Comparison of ENCODE assay signal across 18 mouse cellular contexts in the genomic region with DNA sequence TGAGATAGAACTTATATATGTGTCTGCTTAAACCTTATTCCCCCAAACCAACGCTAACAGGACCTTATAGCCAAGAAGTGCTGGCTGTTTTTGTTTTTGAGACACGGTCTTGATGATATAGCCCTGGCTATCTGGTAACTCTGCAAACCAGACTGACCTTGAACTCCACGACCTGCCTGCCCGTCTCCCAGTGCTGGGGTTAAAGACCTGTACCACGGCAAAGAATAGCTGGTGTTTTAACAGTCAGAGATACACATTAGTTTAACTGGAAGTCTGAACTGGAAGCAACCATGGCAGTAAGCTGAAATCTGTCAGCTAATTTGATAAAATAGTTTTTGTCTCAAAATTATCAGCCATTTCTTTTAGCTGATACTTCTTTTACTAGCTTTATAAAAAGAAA.
"Had no signal": no experiment of that assay in that cellular context is flagged by ENCODE, and none has a peak within 500 bp of the region (broad histone marks: within the 10 kb centered on the region; RNA-seq: fewer than 3 reads in every experiment).

No protein-coding gene starts in this region.

- DNase-seq: lung, adult 18-20 months; lung, embryonic 14.5 days; lung, postnatal 10 days; retina, postnatal 1 day; right cerebral cortex, adult 18-20 months; right cerebral cortex, postnatal 25 days; right cerebral cortex, postnatal 4 days; spleen, adult 18-20 months; thymus, adult 18-20 months; thymus, postnatal 14 days; thymus, postnatal 36 days had no signal

- H3K27me3 ChIP-seq: midbrain, embryonic 13.5 days; neural tube, embryonic 13.5 days; neural tube, embryonic 15.5 days had no signal

- H3K9ac ChIP-seq: liver, embryonic 14.5 days; lung, embryonic 14.5 days; midbrain, embryonic 13.5 days; neural tube, embryonic 13.5 days; neural tube, embryonic 15.5 days had no signal

- H3K36me3 ChIP-seq: midbrain, embryonic 10.5 days; midbrain, embryonic 13.5 days; neural tube, embryonic 13.5 days; neural tube, embryonic 15.5 days had no signal

- H3K4me3 ChIP-seq: midbrain, embryonic 10.5 days; midbrain, embryonic 13.5 days; myocyte; neural tube, embryonic 13.5 days; neural tube, embryonic 15.5 days had no signal

- H3K27ac ChIP-seq: liver, embryonic 14.5 days; midbrain, embryonic 10.5 days; midbrain, embryonic 13.5 days; neural tube, embryonic 13.5 days; neural tube, embryonic 15.5 days had no signal

- H3K9me3 ChIP-seq: midbrain, embryonic 10.5 days; midbrain, embryonic 13.5 days; neural tube, embryonic 13.5 days; neural tube, embryonic 15.5 days had no signal

- H3K4me2 ChIP-seq: lung, embryonic 14.5 days; midbrain, embryonic 13.5 days; neural tube, embryonic 13.5 days; neural tube, embryonic 15.5 days had no signal

- ATAC-seq: midbrain, embryonic 13.5 days; midbrain, embryonic 16.5 days had no signal

- H3K4me1 ChIP-seq: midbrain, embryonic 10.5 days; midbrain, embryonic 13.5 days had no signal
